Mouse (Mus musculus): ENCODE measurements around the gene Pmp22.

- TF ChIP-seq POLR2A (IDR thresholded peaks at IDR 0.05; ENCODE audit: extremely low read depth, insufficient read depth, low read length) (no peak), CTCF (IDR thresholded peaks at IDR 0.05; ENCODE audit: low read depth, low read length) (no peak)
Measured at GRCm38 (mm10) chr11:63151857-63152256, 23.1 kb downstream of the Pmp22 start.
